Mouse (Mus musculus) adipocyte (in vitro differentiated cells): Measurements from ENCODE around the gene 1700016K19Rik.

ENCODE experiments used
- DNase-seq: peaks from one replicate; pipeline ENCODE4 v3.0.0-alpha.2; 2016; ENCODE audit warnings: low spot score

The 1700016K19Rik gene

GRCm38 (mm10) chr11:75999440-76000155 is at the start of gene 1700016K19Rik:
Gene 1700016K19Rik, plus strand, starts transcription at chr11:75999912.
- no peak for DNase-seq

GRCm38 (mm10) chr11:75950459-75950858 is 49.3 kb upstream of the 1700016K19Rik start:
- DNase-seq: no peak

DNA sequence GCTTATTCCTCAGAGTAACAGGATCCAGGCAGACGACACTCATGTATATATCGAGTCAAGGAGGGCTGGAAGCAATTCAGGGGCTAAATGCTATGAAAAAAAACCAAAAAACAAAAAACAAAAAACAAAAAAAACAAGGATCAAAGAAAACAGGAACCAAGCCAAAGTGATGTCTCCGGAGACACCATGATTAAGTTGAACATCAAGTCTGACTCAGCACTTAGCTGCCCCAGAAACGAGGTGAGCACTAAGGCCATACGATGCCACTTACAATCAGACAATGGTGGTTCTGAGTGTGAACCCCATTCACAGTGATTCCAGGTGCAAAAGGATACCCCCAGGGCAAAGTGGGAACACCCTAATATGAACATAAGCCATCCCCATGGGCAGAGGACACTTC is 47.8 kb upstream of the 1700016K19Rik start:
- no peak for DNase-seq

DNA sequence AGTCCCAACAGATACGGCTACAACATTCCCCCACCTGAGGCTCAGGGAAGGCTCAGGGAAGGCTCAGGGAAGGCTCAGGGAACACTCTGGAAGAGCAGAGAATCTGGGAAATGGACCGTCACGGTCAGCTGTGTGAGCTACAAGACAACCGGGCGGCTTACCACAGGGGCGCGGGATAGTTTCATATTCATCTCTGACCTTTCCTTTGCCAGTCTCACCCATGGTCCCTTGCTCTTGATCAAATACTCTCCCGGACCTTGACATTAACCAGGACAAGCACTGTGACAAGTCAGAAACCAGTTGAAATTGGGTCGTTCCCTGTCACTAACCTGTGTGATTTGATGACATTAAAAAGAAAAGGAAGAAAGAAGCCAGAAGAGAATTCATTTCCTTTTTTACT is 44.8 kb upstream of the 1700016K19Rik start:
- DNase-seq: no peak

DNA sequence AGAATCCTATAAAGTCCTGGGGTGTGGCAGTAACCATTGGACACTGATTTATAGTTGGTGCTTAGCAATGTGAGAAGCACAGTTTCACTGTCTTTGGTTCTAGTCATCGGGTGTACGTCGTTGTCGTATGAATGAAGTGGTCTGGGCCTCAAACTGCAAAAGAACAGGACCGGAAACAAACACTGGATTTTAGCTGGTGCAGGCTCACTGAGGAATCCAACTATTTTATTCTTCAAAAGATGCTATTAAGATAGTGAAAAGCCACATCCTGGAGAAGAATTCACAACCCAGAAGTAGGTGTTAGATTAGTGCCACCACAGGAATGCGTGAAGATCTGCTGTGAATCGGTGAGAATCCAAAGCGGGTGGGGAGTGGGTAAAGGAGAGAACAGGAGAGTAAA is 43.1 kb upstream of the 1700016K19Rik start:
- no peak for DNase-seq

DNA sequence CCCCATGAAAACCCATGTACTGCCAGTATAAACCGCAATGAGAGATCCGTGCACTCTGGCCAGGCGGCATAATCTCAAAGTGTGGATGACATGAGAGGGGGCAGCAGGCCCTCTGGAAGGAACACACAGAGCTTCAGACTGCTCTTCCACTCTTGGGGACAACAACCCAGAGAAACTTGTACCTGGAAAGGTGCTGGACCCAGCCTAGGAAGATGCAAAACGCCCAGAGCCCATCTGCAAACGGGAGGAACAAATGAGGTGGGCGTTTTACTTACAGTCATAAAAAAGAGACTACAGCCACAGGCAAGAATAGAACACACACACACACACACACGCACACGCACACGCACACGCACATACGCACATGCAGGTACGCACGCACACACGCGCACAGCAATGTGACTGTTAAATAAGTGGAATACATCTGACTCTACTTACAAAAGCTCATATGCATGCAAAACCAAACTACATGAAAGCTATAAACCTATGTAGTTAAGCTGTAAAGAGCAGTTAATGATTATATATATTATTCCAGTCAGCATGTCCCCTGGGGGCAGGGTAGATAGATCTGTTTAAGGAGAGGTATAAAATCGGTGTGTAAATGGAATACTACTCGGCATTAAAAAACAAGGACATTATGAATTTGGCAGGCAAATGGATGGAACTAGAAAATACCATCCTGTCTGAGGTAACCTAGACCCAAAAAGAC is 42.4 kb upstream of the 1700016K19Rik start:
- no peak for DNase-seq

DNA sequence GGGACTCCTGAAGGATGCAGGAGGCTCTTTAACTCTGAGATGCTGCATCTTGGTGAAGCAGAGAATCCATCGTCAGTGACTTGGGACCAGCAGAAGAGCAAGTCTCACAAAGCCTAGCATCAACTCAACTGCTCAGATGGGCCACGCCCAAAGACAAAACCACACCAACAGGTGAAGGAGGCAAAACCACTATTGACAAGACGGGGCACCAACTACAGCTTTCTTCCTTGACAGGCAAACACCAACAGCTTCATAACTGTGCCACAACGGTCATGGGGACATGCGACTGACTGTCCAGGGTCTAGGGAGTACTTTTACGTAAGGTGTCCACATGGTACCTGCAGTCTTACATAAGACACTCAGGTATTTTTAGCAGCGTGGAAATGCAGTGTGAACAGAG is 37.9 kb upstream of the 1700016K19Rik start:
- no peak for DNase-seq

- DNase-seq: no peak
Observed at GRCm38 (mm10) chr11:75963730-75964475, 35.8 kb upstream of the 1700016K19Rik start.

DNA sequence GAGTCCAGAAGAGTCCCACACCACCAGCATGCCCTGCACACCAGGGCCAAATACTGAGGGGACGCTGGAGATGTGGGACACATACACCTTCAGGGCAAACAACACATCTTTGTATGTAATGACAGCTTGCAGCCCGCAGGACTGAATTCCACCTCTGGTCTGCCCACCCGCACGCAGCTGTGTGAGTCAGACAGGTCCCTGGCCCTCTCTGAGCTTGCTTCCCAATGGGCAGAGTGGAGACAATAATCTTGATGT is 35.3 kb upstream of the 1700016K19Rik start:
- DNase-seq: no peak

- no peak for DNase-seq
Observed at GRCm38 (mm10) chr11:75965674-75966400, 33.9 kb upstream of the 1700016K19Rik start.

- DNase-seq: no peak
Observed at GRCm38 (mm10) chr11:75966401-75967372, 33.0 kb upstream of the 1700016K19Rik start.

- DNase-seq: no peak
Observed at GRCm38 (mm10) chr11:75968761-75969160, 31.0 kb upstream of the 1700016K19Rik start.

GRCm38 (mm10) chr11:75970629-75971028 is 29.1 kb upstream of the 1700016K19Rik start:
- DNase-seq: no peak

- DNase-seq: no peak
Observed at GRCm38 (mm10) chr11:75972188-75972587, 27.5 kb upstream of the 1700016K19Rik start.

GRCm38 (mm10) chr11:75972916-75973567 is 26.7 kb upstream of the 1700016K19Rik start:
- DNase-seq: no peak

DNA sequence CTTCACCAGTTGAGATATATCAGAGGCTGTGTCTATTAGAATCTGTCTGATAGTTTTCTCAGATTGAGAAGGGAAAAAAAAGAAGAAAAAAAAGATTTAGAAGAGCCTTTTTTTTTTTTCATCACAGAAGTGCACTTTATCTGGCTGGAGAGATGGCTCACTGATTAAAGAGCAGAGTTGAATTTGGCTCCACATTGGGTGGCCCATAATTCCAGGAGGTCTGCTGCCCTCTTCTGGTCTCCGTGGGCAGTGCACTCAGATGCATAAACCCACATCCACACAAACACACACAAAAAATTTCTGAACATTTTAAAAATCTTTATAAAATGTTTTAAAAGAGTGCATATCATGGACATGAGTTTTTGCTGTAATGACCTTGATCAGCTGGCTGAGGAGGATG is 25.7 kb upstream of the 1700016K19Rik start:
- no peak for DNase-seq

DNA sequence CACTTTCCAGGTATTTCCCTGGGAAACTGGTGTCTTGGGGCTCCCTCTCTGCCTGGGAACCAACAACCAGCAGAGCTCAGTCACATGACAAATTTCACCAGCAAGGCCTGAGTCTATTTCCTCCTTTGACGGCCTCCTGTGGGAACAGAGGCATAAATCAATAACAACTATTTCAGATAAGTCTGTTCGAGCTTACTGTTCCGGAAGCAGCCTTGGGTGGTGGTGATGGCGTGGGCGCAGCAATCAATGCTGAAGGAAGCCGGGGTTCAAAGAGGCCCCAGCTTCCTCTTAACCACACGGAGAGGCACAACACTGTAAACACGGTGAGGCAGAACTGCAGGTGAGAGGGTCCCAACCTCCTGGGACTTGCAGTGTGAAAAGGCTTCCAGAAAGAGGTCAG is 23.0 kb upstream of the 1700016K19Rik start:
- DNase-seq: no peak

DNA sequence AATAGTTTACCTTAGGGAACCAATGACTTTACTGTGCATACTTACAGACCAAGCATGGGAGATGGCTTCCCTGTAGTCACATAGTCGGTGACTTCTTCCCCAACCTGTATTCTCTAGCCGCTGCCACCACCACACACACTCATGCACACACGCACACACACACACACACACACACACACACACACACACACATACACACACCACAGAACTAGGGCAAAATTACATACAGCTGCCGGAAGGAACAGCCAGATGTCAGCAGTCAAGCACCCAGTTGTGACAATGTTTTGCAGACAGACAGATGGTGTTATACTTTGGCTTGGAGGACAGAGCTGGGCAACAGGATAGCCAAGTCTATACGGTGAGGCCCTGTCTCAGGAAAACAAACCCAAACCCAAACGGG is 21.7 kb upstream of the 1700016K19Rik start:
- DNase-seq: no peak

GRCm38 (mm10) chr11:75980413-75980812 is 19.3 kb upstream of the 1700016K19Rik start:
- DNase-seq: no peak

DNA sequence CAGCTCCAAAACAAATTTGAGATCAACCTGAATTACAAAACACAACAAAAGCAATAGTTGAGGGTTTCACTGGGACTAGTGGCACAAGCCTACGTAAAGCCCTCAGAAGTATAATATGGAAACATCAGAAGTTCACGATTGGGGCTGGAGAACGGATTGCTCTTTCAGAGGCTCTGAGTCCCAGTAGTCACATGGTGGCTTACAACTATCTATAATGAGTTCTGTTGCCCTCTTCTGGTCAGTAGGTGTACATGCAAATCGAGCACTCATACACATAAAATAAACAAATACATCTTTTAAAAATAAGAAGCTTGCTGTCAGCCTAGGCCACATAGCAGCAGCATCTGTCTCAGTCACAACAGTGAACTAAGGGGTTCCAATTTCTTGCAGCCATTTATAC is 16.5 kb upstream of the 1700016K19Rik start:
- DNase-seq: no peak

GRCm38 (mm10) chr11:75984581-75984980 is 15.1 kb upstream of the 1700016K19Rik start:
- DNase-seq: no peak
